Mouse (Mus musculus) midbrain, embryonic 11.5 days (tissue): ENCODE measurements around the gene Cyb5r2. TPM values are rescaled to one million over a fixed set of nuclear protein-coding genes. Genes with fewer than 3 reads are reported as not detected.

Experiments
- ATAC-seq: fragments of 200-750 bp; cut with Nextera tagmentation; 2 replicates; pipeline ENCODE4 v1.8.0; 2017; ENCODE audit warnings: moderate TSS enrichment, moderate library complexity; ENCODE audit not compliant: low FRiP score
- DNase-seq: peaks from one replicate; pipeline ENCODE4 v3.0.0; 2015; ENCODE audit warnings: low spot score; ENCODE audit errors: missing footprints
- H3K27ac ChIP-seq: fragments of 300-500 bp; sonication (generic); 2 replicates; pipeline ENCODE4 v1.5.1; 2014; ENCODE audit warnings: low read depth, low read length
- H3K27me3 ChIP-seq: fragments of 300-500 bp; sonication (generic); 2 replicates; pipeline ENCODE4 v1.6.1; 2014; ENCODE audit warnings: mild to moderate bottlenecking, low read length, moderate library complexity, mixed read lengths; ENCODE audit not compliant: control insufficient read depth, insufficient read depth
- H3K36me3 ChIP-seq: fragments of 300-500 bp; sonication (generic); 2 replicates; pipeline ENCODE4 v1.6.1; 2014; ENCODE audit warnings: mild to moderate bottlenecking, low read length, moderate library complexity, mixed read lengths; ENCODE audit not compliant: control insufficient read depth, insufficient read depth
- H3K4me1 ChIP-seq: fragments of 300-500 bp; sonication (generic); 2 replicates; pipeline ENCODE4 v1.6.1; 2014; ENCODE audit warnings: low read length; ENCODE audit not compliant: control insufficient read depth, insufficient read depth
- H3K4me2 ChIP-seq: fragments of 300-500 bp; sonication (generic); 2 replicates; pipeline ENCODE4 v1.6.1; 2014; ENCODE audit warnings: mild to moderate bottlenecking, moderate library complexity
- H3K4me3 ChIP-seq: fragments of 300-500 bp; sonication (generic); 2 replicates; pipeline ENCODE4 v1.5.1; 2014; ENCODE audit warnings: low read depth, low read length
- H3K9ac ChIP-seq: fragments of 300-500 bp; sonication (generic); 2 replicates; pipeline ENCODE4 v1.6.1; 2014; ENCODE audit warnings: low read length
- H3K9me3 ChIP-seq: fragments of 300-500 bp; sonication (generic); 2 replicates; pipeline ENCODE4 v1.6.1; 2016; ENCODE audit warnings: low read length; ENCODE audit not compliant: control insufficient read depth
- WGBS: fragments of 180-500 bp; shearing (Covaris S2); extraction: QIAGEN DNeasy Blood & Tissue Kit; methylation state at CpG from one replicate; pipeline ENCODE4 v1.1.7; 2014; 5-methylcytosine and 5-hydroxymethylcytosine counted together
- polyA plus RNA-seq: library from polyadenylated mRNA; unstranded; fragments of >200 nt; fragmentation: Nextera tagmentation; extraction: Ambion mirVana; gene quantifications from 2 replicates; pipeline ENCODE4 v1.2.1, GENCODE M21; 2014

Gene Cyb5r2
- polyA plus RNA-seq, 1 experiment from 2014 or later: 0.56 TPM

DNA sequence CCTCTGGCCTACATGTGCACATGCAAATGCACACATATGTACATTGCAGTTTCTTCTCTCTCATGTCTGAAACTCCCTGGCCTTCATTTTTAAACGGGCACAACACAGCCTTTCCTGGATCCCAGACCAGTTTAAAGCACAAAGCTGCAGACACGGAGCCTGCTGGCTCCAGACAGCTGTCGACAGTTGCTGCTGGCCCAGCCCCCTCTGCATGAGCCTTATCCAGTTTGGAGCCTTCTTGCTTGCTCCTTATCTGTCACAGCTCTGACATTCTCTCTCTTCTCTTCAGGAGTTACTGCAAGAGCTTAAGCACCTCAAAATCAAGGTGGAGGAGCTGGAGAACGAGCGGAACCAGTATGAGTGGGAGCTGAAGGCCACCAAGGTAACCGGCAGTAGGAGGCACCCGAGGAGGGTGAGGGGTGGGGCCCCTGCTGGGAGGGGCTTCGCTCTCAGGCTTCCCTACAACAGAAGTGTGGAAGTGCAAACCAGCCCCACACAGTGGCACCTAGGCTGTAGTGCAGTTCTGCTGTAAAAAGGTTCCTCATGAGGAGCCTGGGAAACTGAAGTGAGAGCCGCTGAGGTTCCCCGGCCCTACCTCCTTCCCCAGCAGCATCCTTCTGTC lies 49.2 kb downstream of the Cyb5r2 start:
- peak; percentile 92 for ATAC-seq
- peak; percentile 95 for DNase-seq
- Histone ChIP-seq H3K4me2 (peak overlapping the region; percentile 39), H3K27ac (no peak overlapping the region; the same call in 1 of the 2 replicates), H3K4me1 (peaks cover 8% of the 10 kb centered on the region; the same call in 1 of the 2 replicates), H3K36me3 (no peaks in the 10 kb centered on the region), H3K4me3 (0 out of 2 replicates have a peak overlapping the region, but pooled peaks have one; percentile 10), H3K9me3 (no peaks in the 10 kb centered on the region), H3K9ac (peak overlapping the region; percentile 25; the same call in 1 of the 2 replicates), H3K27me3 (no peaks in the 10 kb centered on the region)
- WGBS: 2% methylated on average over 10 of the region's 10 CpGs

DNA sequence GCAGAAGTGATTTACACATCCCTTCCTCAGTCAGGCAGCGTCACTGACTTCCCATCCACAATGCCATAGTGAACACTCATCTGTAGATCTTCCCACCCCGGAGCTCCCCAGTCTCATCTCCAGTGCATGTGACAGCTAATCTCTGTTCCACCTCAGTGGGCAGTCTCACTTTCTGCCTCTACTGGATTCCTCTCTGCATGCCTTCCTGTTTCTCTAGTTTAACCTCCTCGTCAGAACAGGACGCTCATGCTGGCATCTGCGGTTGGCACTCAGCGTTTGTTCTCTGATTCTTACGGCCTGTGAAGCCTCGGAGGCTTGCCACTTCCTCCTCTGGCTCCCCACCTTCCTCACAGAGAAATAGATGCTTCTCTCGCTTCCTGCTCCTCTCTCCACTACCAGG lies 50.2 kb downstream of the Cyb5r2 start:
- Histone ChIP-seq H3K9ac (no peak overlapping the region), H3K4me3 (no peak overlapping the region), H3K27me3 (no peaks in the 10 kb centered on the region), H3K4me2 (no peak overlapping the region), H3K4me1 (peaks cover 8% of the 10 kb centered on the region; the same call in 1 of the 2 replicates), H3K27ac (no peak overlapping the region), H3K36me3 (no peaks in the 10 kb centered on the region), H3K9me3 (no peaks in the 10 kb centered on the region)
- WGBS: 62% methylated on average over 9 of the region's 9 CpGs
- peak; percentile 75 for DNase-seq
- ATAC-seq: no peak

DNA sequence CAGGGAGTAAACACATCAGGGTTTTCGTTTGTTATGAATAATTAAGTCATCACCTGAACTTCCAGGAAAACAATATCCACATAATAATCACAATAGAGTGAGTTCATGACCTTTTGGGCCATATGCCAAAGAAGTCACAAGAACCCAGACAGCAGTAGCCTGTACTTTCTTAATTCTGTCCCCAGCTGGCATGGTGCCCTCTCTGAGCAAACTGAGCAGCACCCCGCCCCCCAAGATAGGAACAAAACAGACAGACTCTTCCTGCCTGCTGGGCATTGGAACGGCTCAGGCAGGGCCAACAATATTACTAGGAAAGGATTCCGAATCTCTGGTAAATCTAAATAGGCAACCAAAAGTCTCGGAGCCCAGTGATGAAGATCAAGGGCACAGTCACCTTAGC lies 51.9 kb downstream of the Cyb5r2 start:
- Histone ChIP-seq H3K4me3 (no peak overlapping the region), H3K27me3 (no peaks in the 10 kb centered on the region), H3K9me3 (no peaks in the 10 kb centered on the region), H3K4me1 (peaks cover 8% of the 10 kb centered on the region; the same call in 1 of the 2 replicates), H3K4me2 (no peak overlapping the region), H3K36me3 (no peaks in the 10 kb centered on the region), H3K27ac (no peak overlapping the region), H3K9ac (no peak overlapping the region)
- 79% methylated on average over 5 of the region's 5 CpGs for WGBS
- no peak for ATAC-seq
- DNase-seq: peak; percentile 37

DNA sequence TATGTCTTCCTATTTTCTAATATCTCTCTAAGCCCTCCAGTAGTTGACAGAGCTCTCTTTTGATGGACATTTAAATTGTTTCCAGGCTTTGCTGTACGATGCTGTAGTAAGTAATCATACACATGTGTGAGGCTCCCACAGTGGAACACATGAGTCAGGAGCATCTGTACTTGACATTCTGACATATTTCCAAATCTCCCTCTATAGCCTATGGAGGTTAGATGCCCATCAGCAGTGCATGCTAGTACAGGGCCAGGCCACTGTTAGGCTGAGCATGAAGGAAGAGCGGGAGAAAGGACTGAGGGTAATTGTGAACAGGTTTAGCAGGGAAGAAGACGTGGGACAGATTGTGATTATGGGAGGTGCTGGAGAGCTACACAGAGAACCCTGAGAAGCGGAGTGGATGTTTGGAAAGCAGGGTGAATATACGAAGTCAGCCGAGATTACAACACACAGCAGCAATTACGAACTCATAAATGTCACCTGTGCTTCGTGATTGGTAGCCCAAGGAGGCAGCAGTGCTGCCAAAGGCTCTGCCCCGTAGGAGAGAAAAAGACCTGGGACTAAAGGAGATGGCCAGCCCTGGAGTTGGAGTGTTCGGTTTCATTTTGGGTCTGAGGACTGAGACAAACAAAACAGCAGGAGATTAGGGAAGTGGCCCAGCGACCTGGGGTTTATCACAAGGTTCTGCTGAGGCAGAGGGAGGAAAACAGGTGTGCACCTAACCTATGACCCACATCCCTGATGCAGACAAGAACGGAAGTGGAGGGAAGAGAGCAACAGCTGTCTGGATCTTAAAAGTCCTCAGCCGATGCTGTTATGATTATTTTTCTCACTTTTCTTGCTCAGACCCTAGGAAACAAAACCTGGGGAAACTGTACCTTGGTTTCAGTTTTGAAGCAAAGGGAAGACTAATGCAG lies 55.1 kb downstream of the Cyb5r2 start:
- Histone ChIP-seq H3K27ac (no peak overlapping the region), H3K4me1 (no peaks in the 10 kb centered on the region), H3K4me3 (no peak overlapping the region), H3K27me3 (no peaks in the 10 kb centered on the region), H3K36me3 (no peaks in the 10 kb centered on the region), H3K9ac (no peak overlapping the region), H3K9me3 (no peaks in the 10 kb centered on the region), H3K4me2 (no peak overlapping the region)
- peak; percentile 59 for DNase-seq
- WGBS: 71% methylated on average over 13 of the region's 13 CpGs
- ATAC-seq: no peak

- Histone ChIP-seq H3K27ac (no peak overlapping the region), H3K4me1 (no peaks in the 10 kb centered on the region), H3K9ac (no peak overlapping the region), H3K36me3 (no peaks in the 10 kb centered on the region), H3K4me2 (no peak overlapping the region), H3K4me3 (no peak overlapping the region), H3K9me3 (no peaks in the 10 kb centered on the region), H3K27me3 (no peaks in the 10 kb centered on the region)
- WGBS: 78% methylated on average over 5 of the region's 5 CpGs
- ATAC-seq (no peak), DNase-seq (peak; percentile 10)
Measured at GRCm38 (mm10) chr7:107700646-107701045, 57.2 kb downstream of the Cyb5r2 start.

GRCm38 (mm10) chr7:107699926-107700325 lies 57.9 kb downstream of the Cyb5r2 start:
- H3K4me2 ChIP-seq: no peak overlapping the region
- no peaks in the 10 kb centered on the region for H3K9me3 ChIP-seq
- H3K36me3 ChIP-seq: no peaks in the 10 kb centered on the region
- no peak overlapping the region for H3K27ac ChIP-seq
- no peaks in the 10 kb centered on the region for H3K4me1 ChIP-seq
- 48% methylated on average over 1 of the region's 1 CpGs for WGBS
- ATAC-seq: no peak
- DNase-seq: no peak
- no peak overlapping the region for H3K9ac ChIP-seq
- H3K4me3 ChIP-seq: no peak overlapping the region
- H3K27me3 ChIP-seq: no peaks in the 10 kb centered on the region

Other genes starting within 250 kb of the Cyb5r2 start
- gene Olfml1, start 190.6 kb downstream of the Cyb5r2 start, polyA plus RNA-seq: 6.8 and 8.2 TPM in 2 replicates
- 2.9 and 3.5 TPM in 2 replicates for gene Ppfibp2, start 162.8 kb downstream of the Cyb5r2 start, polyA plus RNA-seq
- gene 5330417H12Rik, start 132.9 kb downstream of the Cyb5r2 start, polyA plus RNA-seq: not detected in 2 replicates
- gene Ovch2, start 43.2 kb upstream of the Cyb5r2 start, polyA plus RNA-seq: not detected in 2 replicates
- gene Olfr467, start 54.2 kb upstream of the Cyb5r2 start, polyA plus RNA-seq: not detected in 2 replicates
- not detected in 2 replicates for gene Olfr469, start 67.5 kb upstream of the Cyb5r2 start, polyA plus RNA-seq
- not detected in 2 replicates for gene Olfr470, start 89.5 kb upstream of the Cyb5r2 start, polyA plus RNA-seq
- not detected in 2 replicates for gene Olfr472, start 139.9 kb upstream of the Cyb5r2 start, polyA plus RNA-seq
- gene Olfr473, start 172.4 kb upstream of the Cyb5r2 start, polyA plus RNA-seq: not detected in 2 replicates
- not detected in 2 replicates for gene Olfr474, start 196.6 kb upstream of the Cyb5r2 start, polyA plus RNA-seq
- gene Olfr476, start 206.8 kb upstream of the Cyb5r2 start, polyA plus RNA-seq: not detected in 2 replicates
- gene Olfr477, start 228.7 kb upstream of the Cyb5r2 start, polyA plus RNA-seq: not detected in 2 replicates